Mouse (Mus musculus) layer of hippocampus, adult 18-20 months (tissue): ENCODE measurements around the gene Cds2. TPM values are rescaled to one million over a fixed set of nuclear protein-coding genes. Genes with fewer than 3 reads are reported as not detected.
"Not testable (repeated sequence)": the region's sequence is repeated elsewhere in the genome, so short reads cannot be mapped to it uniquely, and the experiment has no call there.

Experiments used
- DNase-seq, 2 experiments: peaks; one replicate each; pipeline ENCODE4 v3.0.0; 2022; ENCODE audit warnings: low spot score in 2 of 2
- total RNA-seq, 2 experiments: library from RNA; stranded (reverse); gene quantifications; 2 replicates each; pipeline ENCODE4 v1.2.3; 2021

Gene Cds2
- total RNA-seq, 2 experiments from 2014 or later, result 276 to 284 TPM

DNA sequence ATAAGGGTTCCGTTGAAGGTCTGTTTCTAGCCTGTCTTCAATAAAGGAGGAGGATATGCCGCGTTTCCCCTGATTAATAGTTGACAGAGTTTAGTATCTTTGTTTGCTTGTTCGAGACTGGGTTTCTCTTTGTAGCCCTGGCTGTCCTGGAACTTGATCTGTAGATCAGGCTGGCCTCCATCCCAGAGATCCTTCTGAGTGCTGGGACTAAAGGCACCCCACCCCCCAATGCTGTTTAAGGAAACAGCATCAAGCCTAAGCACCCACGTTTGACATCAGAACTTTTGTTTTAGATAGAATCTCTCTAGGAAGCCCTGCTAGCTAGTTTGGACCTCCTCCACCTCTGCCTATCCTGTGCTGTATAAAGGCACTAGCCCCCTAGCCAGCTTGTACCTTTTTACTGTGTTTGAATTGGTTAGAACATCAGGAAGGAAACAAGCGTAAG, 1.3 kb downstream of the Cds2 start:
- no peak for DNase-seq

DNA sequence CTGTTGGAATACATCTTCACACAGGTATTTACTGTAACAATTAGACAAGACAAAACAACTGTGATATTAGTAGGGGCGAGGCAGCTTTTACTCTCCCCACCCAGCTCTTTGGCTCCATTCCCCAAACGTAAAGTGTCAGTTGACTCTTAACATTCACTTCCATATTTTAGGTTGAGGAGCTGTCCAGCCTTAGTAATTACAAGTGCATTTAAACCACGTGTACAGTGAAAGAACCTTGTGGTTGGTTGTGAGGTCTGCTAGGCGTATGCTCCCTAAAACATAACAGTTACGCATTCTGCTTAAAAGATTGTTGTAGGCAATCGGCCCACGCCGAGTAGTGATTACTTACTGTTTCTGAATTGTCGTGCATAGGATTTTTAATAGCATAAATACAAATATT, 2.2 kb downstream of the Cds2 start:
- DNase-seq, result no peak

DNA sequence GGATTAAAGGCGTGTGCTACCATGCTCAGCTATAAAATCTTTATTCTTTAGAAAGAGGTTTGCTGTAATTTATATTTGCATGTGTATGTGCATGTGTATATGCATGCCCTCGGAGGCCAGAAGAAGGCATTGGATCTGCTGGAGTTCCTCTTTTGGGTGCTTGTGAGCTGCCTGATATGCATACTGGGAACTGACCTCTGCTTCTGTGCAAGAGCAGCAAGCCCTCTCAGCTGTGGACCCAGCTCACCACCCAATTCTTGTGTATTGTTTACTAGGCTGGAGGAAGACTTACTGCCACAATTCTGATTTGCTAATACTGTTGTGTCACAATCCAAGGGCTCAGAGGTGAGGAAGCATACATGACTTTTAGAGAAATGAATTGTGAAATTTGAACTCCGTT, 3.1 kb downstream of the Cds2 start:
- DNase-seq, result no peak

DNA sequence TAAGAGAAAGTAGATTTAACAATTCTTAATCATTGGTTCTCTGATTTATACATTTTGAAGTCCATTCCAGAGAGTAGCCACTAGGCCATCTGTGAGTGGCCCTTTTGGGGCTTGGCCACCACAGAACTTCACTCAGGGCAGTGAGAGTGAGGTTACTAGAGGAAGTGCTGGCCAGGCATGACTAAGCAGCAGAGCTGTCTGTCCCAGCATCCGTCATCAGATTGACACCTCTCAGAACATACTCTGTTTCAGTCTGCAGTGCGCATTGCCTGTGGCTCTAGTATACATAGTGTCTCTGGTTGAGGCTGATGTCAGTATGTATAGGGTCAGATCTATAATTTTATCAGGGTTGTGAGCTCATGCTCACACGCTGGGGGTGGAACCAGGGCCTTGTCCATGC, 6.3 kb downstream of the Cds2 start:
- no peak for DNase-seq

DNA sequence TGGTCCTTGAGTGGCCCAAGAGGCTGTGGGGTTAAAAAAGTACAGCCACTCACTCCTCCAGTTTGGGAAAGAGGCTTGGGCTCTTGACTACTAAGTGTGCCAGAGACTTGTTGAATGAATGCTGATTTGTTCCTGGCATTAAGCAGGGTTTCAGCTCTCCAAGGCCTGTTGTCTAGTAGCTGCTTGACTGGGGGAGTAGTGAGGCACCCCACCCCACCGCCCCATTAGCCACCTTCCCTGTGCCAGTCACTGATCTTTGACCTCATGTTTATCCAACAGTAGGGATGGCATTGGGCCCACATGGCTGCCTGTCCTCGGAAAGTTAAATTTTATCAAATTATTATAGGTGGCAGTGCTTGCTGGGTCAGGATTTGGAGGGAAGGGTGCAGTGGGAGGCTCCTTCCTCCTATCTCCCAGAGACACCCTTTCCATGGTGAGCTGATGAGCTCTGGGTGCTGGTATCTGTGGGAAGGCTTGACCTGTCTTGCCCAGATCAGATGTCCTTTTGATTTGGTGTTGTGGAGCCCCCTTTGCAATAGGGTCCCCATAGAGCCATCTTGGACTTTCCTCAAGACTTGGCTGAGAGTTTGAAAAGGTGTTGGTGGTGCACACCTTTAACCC, 7.5 kb downstream of the Cds2 start:
- no peak for DNase-seq

DNA sequence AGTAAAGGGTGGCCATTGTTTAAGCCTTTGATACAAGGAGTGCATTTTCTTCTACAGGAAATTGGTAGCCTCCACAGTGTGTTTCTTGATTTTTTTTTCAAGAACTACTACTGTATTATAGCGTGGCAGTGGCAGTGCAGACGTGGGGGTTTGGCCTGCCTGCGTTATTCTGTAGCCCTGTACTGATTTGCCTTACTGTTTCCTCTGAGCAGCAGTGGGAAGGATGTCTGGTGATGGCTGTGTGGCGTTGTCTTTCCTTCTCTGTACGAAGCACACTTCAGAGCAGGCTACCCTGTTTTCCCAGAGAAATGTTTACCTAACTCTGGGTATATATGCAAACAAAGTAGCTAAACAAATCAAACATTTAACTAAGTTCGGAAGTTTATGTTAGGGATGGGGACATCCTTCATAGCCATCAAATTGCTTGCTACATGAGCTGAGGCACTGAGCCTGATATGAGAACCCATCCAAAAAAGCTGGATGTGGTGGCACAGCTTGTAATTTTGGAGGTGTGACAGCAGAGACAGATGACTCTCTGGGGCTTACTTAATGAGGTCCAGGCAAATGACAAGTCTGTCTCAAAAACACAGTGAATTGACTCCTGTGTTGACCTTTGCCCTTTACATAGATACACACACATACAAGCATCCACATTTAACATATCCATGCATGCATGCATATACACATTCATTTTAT, 9.9 kb downstream of the Cds2 start:
- DNase-seq, result no peak

GRCm38 (mm10) chr2:132275527-132275926, 12.6 kb downstream of the Cds2 start:
- DNase-seq, result no peak

GRCm38 (mm10) chr2:132276249-132276648, 13.3 kb downstream of the Cds2 start:
- no peak for DNase-seq

GRCm38 (mm10) chr2:132278273-132278853, 15.4 kb downstream of the Cds2 start:
- DNase-seq, result no peak

- DNase-seq, result no peak
These were observed 16.5 kb downstream of the Cds2 start for GRCm38 (mm10) chr2:132279336-132279882.

- no peak for DNase-seq
These were observed 17.0 kb downstream of the Cds2 start for GRCm38 (mm10) chr2:132279978-132280377.

DNA sequence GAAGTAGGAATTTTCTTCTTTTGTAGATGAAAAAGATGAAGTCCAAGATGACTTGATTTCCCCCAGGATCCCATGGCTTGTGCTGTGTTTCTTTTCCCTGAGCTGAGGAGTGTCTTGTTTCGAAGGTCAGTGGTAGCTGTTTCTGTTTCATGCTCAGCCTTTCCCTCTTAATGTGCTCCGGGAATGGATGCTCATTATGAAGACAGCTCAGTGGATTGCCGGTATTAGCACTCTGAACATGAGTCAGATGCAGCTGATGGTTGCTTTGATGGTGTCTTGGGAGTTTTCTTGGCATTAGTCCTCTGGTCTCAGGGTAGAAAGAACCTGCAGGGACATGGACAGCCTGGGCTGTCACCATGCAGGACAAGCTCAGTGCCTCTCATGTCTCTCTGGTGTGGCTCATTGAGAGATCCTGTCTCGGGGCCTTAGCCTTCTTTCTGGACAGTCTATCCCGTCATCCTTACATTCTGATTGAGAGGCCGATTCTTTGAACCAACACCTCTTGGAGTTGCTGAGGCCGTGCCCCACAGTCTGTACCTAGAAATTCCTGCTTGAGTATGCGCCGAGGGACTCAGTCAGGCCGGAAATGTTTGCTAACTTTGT, 17.7 kb downstream of the Cds2 start:
- no peak for DNase-seq

- no peak for DNase-seq
These were observed 18.9 kb downstream of the Cds2 start for GRCm38 (mm10) chr2:132281560-132282452.

DNA sequence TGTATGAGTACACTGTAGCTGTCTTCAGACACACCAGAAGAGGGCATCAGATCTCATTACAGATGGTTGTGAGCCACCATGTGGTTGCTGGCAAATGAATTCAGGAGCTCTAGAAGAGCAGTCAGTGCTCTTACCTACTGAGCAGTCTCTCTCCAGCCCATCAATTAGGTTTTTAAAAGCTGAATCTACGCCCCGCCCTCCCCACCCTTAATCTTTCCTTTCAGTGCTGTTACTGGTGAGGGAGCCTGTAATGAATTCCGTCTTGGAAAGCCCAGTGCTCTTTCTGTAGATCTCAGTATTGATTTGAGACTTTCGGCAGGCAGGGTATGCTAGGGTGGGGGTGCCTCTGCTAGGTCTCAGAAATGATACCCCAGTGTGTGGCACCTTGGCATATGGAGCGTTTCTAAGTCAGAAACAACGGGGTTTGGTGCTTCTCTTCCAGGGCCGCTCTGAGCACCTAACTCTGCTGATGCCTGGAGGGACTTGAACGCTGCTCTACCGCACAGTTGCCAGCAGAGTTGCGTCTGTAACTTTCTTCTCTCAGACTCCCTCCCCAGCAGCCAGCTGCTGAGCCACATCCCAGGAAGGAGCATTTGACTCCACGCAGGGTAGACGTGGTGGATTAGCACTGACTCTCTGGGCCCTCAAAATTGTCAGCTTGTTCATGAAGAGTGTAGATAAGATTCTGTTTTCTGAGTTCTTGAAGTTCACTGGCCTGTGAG, 19.7 kb downstream of the Cds2 start:
- no peak for DNase-seq

DNA sequence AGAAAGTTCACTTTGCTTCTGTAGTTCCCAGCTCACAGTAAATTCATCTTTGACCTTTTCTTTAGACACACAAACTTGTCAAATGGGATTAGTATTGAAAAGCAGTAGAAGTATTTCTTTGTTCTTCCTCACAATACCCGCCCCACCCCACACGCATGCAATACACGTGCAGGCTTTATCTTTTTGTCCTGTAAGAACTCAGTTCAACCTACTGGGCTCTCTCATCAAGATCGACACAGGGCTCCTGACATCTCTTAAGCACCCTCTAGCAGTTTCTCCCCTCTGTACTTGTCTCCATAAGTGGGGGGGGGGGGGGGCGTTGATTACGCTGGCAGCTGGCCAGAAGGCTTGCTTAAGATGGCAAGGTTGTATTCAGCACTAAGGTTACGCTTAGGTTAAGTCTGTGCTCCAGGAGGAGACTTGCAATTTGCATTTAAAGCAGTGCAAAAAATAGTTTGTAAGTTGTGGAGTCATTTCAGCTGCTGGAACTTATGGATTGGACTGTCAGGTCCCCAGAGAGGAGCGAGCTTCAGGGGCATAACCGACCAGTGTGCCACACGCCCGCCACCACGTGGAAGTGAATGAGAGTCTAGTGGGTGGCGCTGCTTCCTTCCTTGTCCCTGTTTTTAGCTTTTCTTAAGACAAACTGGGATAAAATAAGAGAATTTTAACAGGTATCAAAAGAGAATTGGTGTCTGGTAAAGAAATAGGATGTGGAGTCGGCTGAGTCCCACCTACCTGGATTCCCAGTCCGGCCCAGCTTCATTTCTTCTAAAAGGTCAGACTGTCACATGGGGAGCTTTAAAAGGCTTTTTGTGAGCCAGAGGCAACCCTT, 20.5 kb downstream of the Cds2 start:
- no peak for DNase-seq

GRCm38 (mm10) chr2:132284492-132285139, 21.7 kb downstream of the Cds2 start:
- DNase-seq, result no peak

DNA sequence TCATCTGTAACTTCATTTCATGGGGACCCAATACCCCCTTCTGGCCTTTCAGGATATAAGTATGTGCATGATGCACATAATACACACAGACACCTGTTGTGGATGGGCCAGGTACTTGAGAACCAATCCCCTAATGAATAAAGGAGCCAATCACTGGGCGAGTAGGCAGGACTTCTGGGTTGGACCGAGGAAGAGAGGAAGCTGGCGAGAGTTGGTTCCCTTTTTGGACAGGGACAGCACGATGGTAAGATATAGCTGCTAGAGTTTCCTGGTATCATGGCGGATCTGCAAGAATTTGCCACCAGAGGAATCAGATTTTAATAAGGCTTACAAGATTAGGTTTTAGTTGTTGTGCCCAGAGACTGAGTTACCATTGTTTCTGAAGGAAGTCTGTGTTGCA, 22.8 kb downstream of the Cds2 start:
- DNase-seq, result not testable (repeated sequence)

DNA sequence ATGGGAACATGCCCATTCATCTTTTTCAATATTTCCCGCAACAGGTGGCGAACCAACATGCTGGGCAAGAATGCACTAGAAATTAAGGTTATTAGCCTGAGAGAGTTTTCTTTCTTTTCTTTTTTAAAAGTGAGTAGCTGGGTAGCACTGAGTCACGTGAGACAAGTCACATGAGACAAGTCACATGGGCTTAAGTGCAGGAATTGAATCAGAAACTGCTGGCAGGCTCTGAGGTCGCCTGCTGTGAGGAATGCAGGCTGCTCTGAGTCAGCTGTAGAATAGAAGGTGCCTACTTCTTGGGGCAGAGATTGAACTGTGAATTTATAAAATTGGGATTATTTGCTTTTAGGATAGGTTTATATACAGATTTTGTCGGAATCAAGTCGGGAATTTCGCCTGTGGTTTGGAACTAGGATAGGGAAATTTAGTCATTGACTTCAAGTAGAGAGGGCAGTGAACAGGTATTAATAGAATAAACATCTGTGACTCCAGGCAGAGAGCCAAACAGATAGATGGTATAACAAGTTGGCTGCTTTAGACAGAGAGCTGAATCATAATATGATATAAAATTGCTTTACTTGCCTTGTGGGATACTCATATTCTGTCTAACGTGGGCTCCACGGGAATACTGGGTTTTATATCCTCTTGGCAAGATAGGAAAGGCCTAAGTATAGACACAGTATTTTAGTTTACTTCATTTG, 23.6 kb downstream of the Cds2 start:
- no peak for DNase-seq
